Mouse (Mus musculus): ENCODE measurements around the gene Olfr548-ps1.
A peak's percentile ranks its signal among the peaks of the same experiment; 100 is the strongest.
"Not testable (repeated sequence)": the region's sequence is repeated elsewhere in the genome, so short reads cannot be mapped to it uniquely, and the experiment has no call there.

Gene Olfr548-ps1

GRCm38 (mm10) chr7:102540596-102540995 is at the start of gene Olfr548-ps1:
Gene Olfr548-ps1 (plus strand): TSS chr7:102540896.
- DNase-seq (ENCODE audit: low read depth, low spot score): no peak

GRCm38 (mm10) chr7:102494416-102494815 is 46.3 kb upstream of the Olfr548-ps1 start:
- not testable (repeated sequence) for DNase-seq (ENCODE audit: low read depth, low spot score)

- no peak for DNase-seq (ENCODE audit: low read depth, low spot score)
Measured at GRCm38 (mm10) chr7:102499473-102499872, 41.2 kb upstream of the Olfr548-ps1 start, which contains the start of gene Olfr545. Gene Olfr545 (minus strand): TSS chr7:102499573.

- no peak for DNase-seq (ENCODE audit: low read depth, low spot score)
Measured at GRCm38 (mm10) chr7:102501986-102502385, 38.7 kb upstream of the Olfr548-ps1 start.

GRCm38 (mm10) chr7:102506848-102507247 is 33.8 kb upstream of the Olfr548-ps1 start:
- DNase-seq (ENCODE audit: low read depth, low spot score): peak; percentile 66

GRCm38 (mm10) chr7:102508066-102508465 is 32.6 kb upstream of the Olfr548-ps1 start:
- DNase-seq (ENCODE audit: low read depth, low spot score): no peak

- no peak for DNase-seq (ENCODE audit: low read depth, low spot score)
Measured at GRCm38 (mm10) chr7:102508666-102509065, 32.0 kb upstream of the Olfr548-ps1 start.

GRCm38 (mm10) chr7:102509726-102510125 is 31.0 kb upstream of the Olfr548-ps1 start:
- DNase-seq (ENCODE audit: low read depth, low spot score): no peak

GRCm38 (mm10) chr7:102511927-102512326 is 28.8 kb upstream of the Olfr548-ps1 start:
- no peak for DNase-seq (ENCODE audit: low read depth, low spot score)

GRCm38 (mm10) chr7:102512814-102513435 is 27.8 kb upstream of the Olfr548-ps1 start:
- peak; percentile 79 for DNase-seq (ENCODE audit: low read depth, low spot score)

GRCm38 (mm10) chr7:102514144-102514543 is 26.6 kb upstream of the Olfr548-ps1 start:
- DNase-seq (ENCODE audit: low read depth, low spot score): no peak

- no peak for DNase-seq (ENCODE audit: low read depth, low spot score)
Measured at GRCm38 (mm10) chr7:102516261-102517050, 24.2 kb upstream of the Olfr548-ps1 start.

- DNase-seq (ENCODE audit: low read depth, low spot score): no peak
Measured at GRCm38 (mm10) chr7:102517051-102517335, 23.7 kb upstream of the Olfr548-ps1 start.

GRCm38 (mm10) chr7:102529052-102529451 is 11.6 kb upstream of the Olfr548-ps1 start:
- peak; percentile 52 for DNase-seq (ENCODE audit: low read depth, low spot score)

- no peak for DNase-seq (ENCODE audit: low read depth, low spot score)
Measured at GRCm38 (mm10) chr7:102534449-102534848, 6.2 kb upstream of the Olfr548-ps1 start, which contains the start of gene Olfr547. Gene Olfr547 (plus strand): TSS chr7:102534749.

GRCm38 (mm10) chr7:102541251-102541650 is 555 bp downstream of the Olfr548-ps1 start:
- no peak for DNase-seq (ENCODE audit: low read depth, low spot score)

- DNase-seq (ENCODE audit: low read depth, low spot score): no peak
Measured at GRCm38 (mm10) chr7:102549570-102549969, 8.9 kb downstream of the Olfr548-ps1 start, which contains the start of gene Olfr549. Gene Olfr549 (plus strand): TSS chr7:102549870.

GRCm38 (mm10) chr7:102553279-102553678 is 12.6 kb downstream of the Olfr548-ps1 start:
- no peak for DNase-seq (ENCODE audit: low read depth, low spot score)

- peak; percentile 91 for DNase-seq (ENCODE audit: low read depth, low spot score)
Measured at GRCm38 (mm10) chr7:102564999-102565997, 24.6 kb downstream of the Olfr548-ps1 start, which contains the start of gene Trim21. Gene Trim21 (minus strand): TSS chr7:102565486.

- DNase-seq (ENCODE audit: low read depth, low spot score): no peak
Measured at GRCm38 (mm10) chr7:102566219-102566618, 25.5 kb downstream of the Olfr548-ps1 start.

- DNase-seq (ENCODE audit: low read depth, low spot score): no peak
Measured at GRCm38 (mm10) chr7:102571142-102571541, 30.4 kb downstream of the Olfr548-ps1 start, which contains the start of gene Olfr550. Gene Olfr550 (plus strand): TSS chr7:102571442.
